In genomic region chr3:96293787-96294186, GRCm38 (mm10) we compare ENCODE assay signal across 18 mouse cellular contexts. TPM values are rescaled to one million over a fixed set of nuclear protein-coding genes. Genes with fewer than 3 reads are reported as not detected.
DNase-seq lines count a peak whose midpoint lies in the region; ATAC-seq and TF ChIP-seq lines count a peak whose summit lies in the region.
"Had no signal": no experiment of that assay in that cellular context is flagged by ENCODE, and none has a peak within 500 bp of the region (broad histone marks: within the 10 kb centered on the region; RNA-seq: fewer than 3 reads in every experiment).

Gene Fcgr1, minus strand, starts transcription at chr3:96293969.

- no peaks in the 10 kb centered on the region for H3K4me1 ChIP-seq in liver, embryonic 12.5 days
- H3K4me1 ChIP-seq in midbrain, embryonic 13.5 days (replicated peaks), result no peaks in the 10 kb centered on the region
- H3K4me1 ChIP-seq in hindbrain, embryonic 16.5 days (ENCODE audit: control insufficient read depth, insufficient read depth, low read depth, low read length), result no peaks in the 10 kb centered on the region
- H3K4me1 ChIP-seq: embryonic facial prominence, embryonic 13.5 days; neural tube, embryonic 15.5 days had no signal

- no peaks in the 10 kb centered on the region for H3K36me3 ChIP-seq in liver, embryonic 12.5 days
- H3K36me3 ChIP-seq in midbrain, embryonic 13.5 days, result no peaks in the 10 kb centered on the region
- no peaks in the 10 kb centered on the region for H3K36me3 ChIP-seq in hindbrain, embryonic 16.5 days (ENCODE audit: control insufficient read depth, insufficient read depth, low read length)
- H3K36me3 ChIP-seq: embryonic facial prominence, embryonic 13.5 days; neural tube, embryonic 15.5 days had no signal

- WGBS in liver, embryonic 12.5 days (ENCODE audit: insufficient replicate concordance), result 29% methylated on average over 4 of the region's 4 CpGs
- WGBS in midbrain, embryonic 13.5 days, result 89% methylated on average over 4 of the region's 4 CpGs
- WGBS in hindbrain, embryonic 16.5 days, result 84% methylated on average over 4 of the region's 4 CpGs

- no peak for ATAC-seq in liver, embryonic 12.5 days
- peak; percentile 82; the same call in 1 of the 2 replicates for ATAC-seq in monocyte, adult 5-6 weeks (replicated peaks; ENCODE audit: insufficient number of reproducible peaks, low FRiP score, low TSS enrichment, poor library complexity, severe bottlenecking)
- no peak for ATAC-seq in midbrain, embryonic 13.5 days
- no peak for ATAC-seq in hindbrain, embryonic 16.5 days
- ATAC-seq: intestine, embryonic 16.5 days had no signal

- H3K9ac ChIP-seq in liver, embryonic 12.5 days, result no peak within 1 kb of the TSS
- no peak within 1 kb of the TSS for H3K9ac ChIP-seq in midbrain, embryonic 13.5 days (replicated peaks)
- no peak within 1 kb of the TSS for H3K9ac ChIP-seq in hindbrain, embryonic 16.5 days (ENCODE audit: low read depth, low read length)
- H3K9ac ChIP-seq: embryonic facial prominence, embryonic 13.5 days; neural tube, embryonic 15.5 days had no signal

- no peak for DNase-seq in layer of hippocampus, adult 2 months (ENCODE audit: low spot score in 2 of 2)
- no peak for DNase-seq in layer of hippocampus, postnatal 10 days (ENCODE audit: low spot score in 2 of 2)
- DNase-seq in MEL-GATA-1-ER (ENCODE audit: extremely low read depth, low read depth), result peak; percentile 99
- DNase-seq in ovary, adult 18-20 months (ENCODE audit: low spot score), result no peak
- DNase-seq: adrenal gland, postnatal 14 days; gastrocnemius, postnatal 36 days; lung, adult 2 months; right cerebral cortex, adult 18-20 months; thymus, postnatal 36 days had no signal

- peaks cover 8% of the 10 kb centered on the region; the same call in 1 of the 2 replicates for H3K27me3 ChIP-seq in liver, embryonic 12.5 days (replicated peaks)
- H3K27me3 ChIP-seq in midbrain, embryonic 13.5 days, result no peaks in the 10 kb centered on the region
- no peaks in the 10 kb centered on the region for H3K27me3 ChIP-seq in hindbrain, embryonic 16.5 days (replicated peaks; ENCODE audit: control insufficient read depth, insufficient read depth, low read length)
- H3K27me3 ChIP-seq: embryonic facial prominence, embryonic 13.5 days; neural tube, embryonic 15.5 days had no signal

- no peak within 1 kb of the TSS; the same call in 1 of the 2 replicates for H3K4me2 ChIP-seq in liver, embryonic 12.5 days
- H3K4me2 ChIP-seq in midbrain, embryonic 13.5 days (replicated peaks), result no peak within 1 kb of the TSS
- no peak within 1 kb of the TSS for H3K4me2 ChIP-seq in hindbrain, embryonic 16.5 days (ENCODE audit: low read length)
- H3K4me2 ChIP-seq: embryonic facial prominence, embryonic 13.5 days; neural tube, embryonic 15.5 days had no signal

- no peaks in the 10 kb centered on the region for H3K9me3 ChIP-seq in liver, embryonic 12.5 days (replicated peaks)
- no peaks in the 10 kb centered on the region for H3K9me3 ChIP-seq in midbrain, embryonic 13.5 days
- H3K9me3 ChIP-seq in hindbrain, embryonic 16.5 days (ENCODE audit: control insufficient read depth, low read length), result 0 out of 2 replicates have a peak, but pooled peaks cover 3% of the 10 kb centered on the region
- H3K9me3 ChIP-seq: embryonic facial prominence, embryonic 13.5 days; neural tube, embryonic 15.5 days had no signal

- peak within 1 kb of the TSS; percentile 10; the same call in 1 of the 2 replicates for H3K27ac ChIP-seq in layer of hippocampus, adult 2 months
- H3K27ac ChIP-seq in liver, embryonic 12.5 days, result 0 out of 2 replicates have a peak within 1 kb of the TSS, but pooled peaks have one; percentile 31
- H3K27ac ChIP-seq in midbrain, embryonic 13.5 days, result no peak within 1 kb of the TSS
- no peak within 1 kb of the TSS for H3K27ac ChIP-seq in hindbrain, embryonic 16.5 days (ENCODE audit: low read depth, low read length)
- H3K27ac ChIP-seq: embryonic facial prominence, embryonic 13.5 days; kidney, postnatal 0 days; neural tube, embryonic 15.5 days had no signal

- no peak for TF ChIP-seq CTCF in layer of hippocampus, adult 2 months (conservative IDR thresholded peaks at IDR 0.05)

- H3K4me3 ChIP-seq in layer of hippocampus, adult 2 months, result no peak within 1 kb of the TSS; the same call in 1 of the 2 replicates
- H3K4me3 ChIP-seq in liver, embryonic 12.5 days, result no peak within 1 kb of the TSS
- no peak within 1 kb of the TSS for H3K4me3 ChIP-seq in midbrain, embryonic 13.5 days (replicated peaks)
- no peak within 1 kb of the TSS for H3K4me3 ChIP-seq in hindbrain, embryonic 16.5 days (ENCODE audit: low read length)
- H3K4me3 ChIP-seq: embryonic facial prominence, embryonic 13.5 days; neural tube, embryonic 15.5 days had no signal

RNA-seq across cellular contexts. Expression of gene Fcgr1, which starts in this region (rescaled TPM):
- 1 to 10 TPM; 2.2 to 2.3 TPM for total RNA-seq in layer of hippocampus, adult 2 months (2021)
- 1 to 10 TPM; 1.9 TPM for total RNA-seq in layer of hippocampus, postnatal 10 days (2021)
- polyA plus RNA-seq in liver, embryonic 12.5 days (2016; fragmentation: Nextera tagmentation; extraction: Ambion mirVana), result 2.4 and 2.7 TPM in 2 replicates
- 11.6 to 16.4 TPM (median 12.6 TPM) in 3 replicates for total RNA-seq in monocyte, adult 5-6 weeks (2017)
- 1.2 and 1.9 TPM in 2 replicates for polyA plus RNA-seq in midbrain, embryonic 13.5 days (2015; fragmentation: Nextera tagmentation; extraction: Ambion mirVana)
- polyA plus RNA-seq in hindbrain, embryonic 16.5 days (2015; fragmentation: Nextera tagmentation; extraction: Ambion mirVana), result 1.7 and 2.3 TPM in 2 replicates
- total RNA-seq: ES-E14 had no signal

Comparison
In these comparisons a context has a peak if more than half of its experiments do, and no peak if none do; other contexts are left out.
1. H3K27ac ChIP-seq: peak in layer of hippocampus, adult 2 months (single experiment) and liver, embryonic 12.5 days (single experiment); none in midbrain, embryonic 13.5 days (single experiment) and hindbrain, embryonic 16.5 days (single experiment).